Mouse (Mus musculus) liver, embryonic 11.5 days (tissue): ENCODE results near the gene Lrrc51. TPM values are rescaled to one million over a fixed set of nuclear protein-coding genes. Genes with fewer than 3 reads are reported as not detected.

Experiments
- ATAC-seq: fragments of 200-750 bp; cut with Nextera tagmentation; replicated peaks from 2 replicates; pipeline ENCODE4 v1.8.0; 2017; ENCODE audit warnings: moderate number of reproducible peaks, mild to moderate bottlenecking, moderate TSS enrichment, moderate library complexity; ENCODE audit not compliant: low FRiP score
- DNase-seq: peaks from one replicate; pipeline ENCODE4 v3.0.0-alpha.2; 2017; ENCODE audit warnings: low spot score
- H3K27ac ChIP-seq: fragments of 300-500 bp; sonication (generic); 2 replicates; pipeline ENCODE4 v1.5.1; 2014; ENCODE audit warnings: mild to moderate bottlenecking, low read depth, low read length, control low read depth
- H3K27me3 ChIP-seq: fragments of 300-500 bp; sonication (generic); replicated peaks from 2 replicates; pipeline ENCODE4 v1.6.1; 2014; ENCODE audit warnings: low read length, mixed read lengths; ENCODE audit not compliant: control insufficient read depth, insufficient read depth
- H3K36me3 ChIP-seq: fragments of 300-500 bp; sonication (generic); 2 replicates; pipeline ENCODE4 v1.6.1; 2014; ENCODE audit warnings: mild to moderate bottlenecking, low read length, moderate library complexity, mixed read lengths; ENCODE audit not compliant: control insufficient read depth, insufficient read depth
- H3K4me1 ChIP-seq: fragments of 300-500 bp; sonication (generic); replicated peaks from 2 replicates; pipeline ENCODE4 v1.6.1; 2014; ENCODE audit warnings: low read length, mixed read lengths; ENCODE audit not compliant: control insufficient read depth, insufficient read depth
- H3K4me2 ChIP-seq: fragments of 300-500 bp; sonication (generic); 2 replicates; pipeline ENCODE4 v1.6.1; 2014; ENCODE audit warnings: mild to moderate bottlenecking, control low read depth, moderate library complexity
- H3K4me3 ChIP-seq: fragments of 300-500 bp; sonication (generic); 2 replicates; pipeline ENCODE4 v1.5.1; 2014; ENCODE audit warnings: low read depth, low read length, control low read depth
- H3K9ac ChIP-seq: fragments of 300-500 bp; sonication (generic); 2 replicates; pipeline ENCODE4 v1.6.1; 2014; ENCODE audit warnings: low read depth, low read length, control low read depth
- H3K9me3 ChIP-seq: fragments of 300-500 bp; sonication (generic); 2 replicates; pipeline ENCODE4 v1.6.1; 2016; ENCODE audit warnings: low read length, inconsistent platforms, mixed read lengths; ENCODE audit not compliant: control insufficient read depth
- WGBS: fragments of 180-500 bp; shearing (Covaris S2); extraction: QIAGEN DNeasy Blood & Tissue Kit; methylation state at CpG from one replicate; pipeline ENCODE4 v1.1.7; 2014; 5-methylcytosine and 5-hydroxymethylcytosine counted together
- polyA plus RNA-seq: library from polyadenylated mRNA; unstranded; fragments of >200 nt; fragmentation: Nextera tagmentation; extraction: Ambion mirVana; gene quantifications from 2 replicates; pipeline ENCODE4 v1.2.1, GENCODE M21; 2014

The Lrrc51 gene
- polyA plus RNA-seq, 1 experiment from 2014 or later: 5.5 TPM

DNA sequence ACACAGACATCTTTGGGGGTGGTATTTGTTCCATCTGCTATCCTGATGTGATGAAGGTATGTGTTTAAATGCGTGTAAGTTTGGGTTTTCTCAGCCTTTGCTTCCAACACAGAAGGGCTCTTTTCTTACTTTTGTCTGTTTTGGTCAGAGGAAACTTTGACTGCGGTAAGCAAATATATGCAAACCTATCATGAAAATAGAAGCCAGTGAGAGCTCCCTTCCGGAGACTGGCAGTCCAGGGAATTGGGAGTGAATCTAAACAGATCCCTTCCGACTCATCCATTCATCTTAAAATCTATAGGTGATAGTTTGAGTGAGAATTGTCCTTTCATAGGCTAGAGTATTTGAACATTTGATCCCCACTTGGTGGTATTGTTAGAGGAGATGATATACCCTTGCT is 45.2 kb downstream of the Lrrc51 start:
- H3K27ac ChIP-seq: no peak overlapping the region
- 77% methylated on average over 4 of the region's 4 CpGs for WGBS
- H3K4me1 ChIP-seq: no peaks in the 10 kb centered on the region
- no peaks in the 10 kb centered on the region for H3K27me3 ChIP-seq
- H3K36me3 ChIP-seq: no peaks in the 10 kb centered on the region
- H3K9me3 ChIP-seq: no peaks in the 10 kb centered on the region
- no peak for DNase-seq
- no peak overlapping the region for H3K4me2 ChIP-seq
- H3K4me3 ChIP-seq: no peak overlapping the region
- no peak overlapping the region for H3K9ac ChIP-seq
- no peak for ATAC-seq

DNA sequence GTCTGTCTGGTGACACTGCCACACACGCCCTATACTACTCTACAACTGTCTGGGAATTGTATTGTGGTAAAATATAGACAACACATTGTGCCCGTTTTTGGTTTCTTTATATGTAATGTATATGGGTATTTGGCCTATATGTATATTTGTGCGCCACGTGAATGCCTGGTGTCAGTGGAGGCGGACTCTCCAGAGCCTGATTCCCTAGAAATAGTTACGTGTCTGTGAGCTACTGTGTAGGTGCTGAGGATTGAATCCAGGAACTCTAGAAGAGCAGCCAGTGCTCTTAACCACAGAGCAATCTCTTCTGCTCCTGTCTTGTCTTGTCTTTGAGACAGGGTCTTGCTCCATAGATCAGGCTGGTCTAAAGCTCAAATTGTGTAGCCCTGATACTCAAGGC is 47.4 kb downstream of the Lrrc51 start:
- 78% methylated on average over 6 of the region's 6 CpGs for WGBS
- no peak for DNase-seq
- no peaks in the 10 kb centered on the region for H3K27me3 ChIP-seq
- no peaks in the 10 kb centered on the region for H3K9me3 ChIP-seq
- no peak overlapping the region for H3K27ac ChIP-seq
- ATAC-seq: no peak
- H3K36me3 ChIP-seq: no peaks in the 10 kb centered on the region
- no peaks in the 10 kb centered on the region for H3K4me1 ChIP-seq
- no peak overlapping the region for H3K4me3 ChIP-seq
- H3K9ac ChIP-seq: no peak overlapping the region
- no peak overlapping the region for H3K4me2 ChIP-seq

DNA sequence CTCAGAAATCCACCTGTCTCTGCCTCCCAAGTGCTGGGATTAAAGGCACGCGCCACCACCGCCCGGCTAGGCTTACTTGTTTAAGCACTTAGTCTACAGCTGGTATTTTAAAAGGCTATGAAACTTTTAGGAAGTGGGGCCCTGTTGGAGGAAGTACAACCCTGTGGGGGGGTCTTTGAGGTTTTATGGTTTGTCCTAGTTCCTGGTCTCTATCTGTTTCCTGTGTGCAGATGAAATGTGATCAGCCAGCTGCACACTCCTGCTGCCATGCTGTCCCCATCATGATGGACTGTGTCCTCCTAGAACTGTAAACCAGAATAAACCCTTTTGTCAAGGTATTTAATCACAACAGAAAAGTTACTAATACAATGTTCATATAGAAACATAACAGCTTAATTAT is 49.5 kb downstream of the Lrrc51 start:
- H3K4me1 ChIP-seq: no peaks in the 10 kb centered on the region
- H3K4me2 ChIP-seq: no peak overlapping the region
- no peak overlapping the region for H3K4me3 ChIP-seq
- DNase-seq (no peak), ATAC-seq (no peak)
- WGBS: 97% methylated on average over 4 of the region's 4 CpGs
- no peak overlapping the region for H3K27ac ChIP-seq
- H3K9me3 ChIP-seq: no peaks in the 10 kb centered on the region
- H3K9ac ChIP-seq: no peak overlapping the region
- no peaks in the 10 kb centered on the region for H3K27me3 ChIP-seq
- H3K36me3 ChIP-seq: no peaks in the 10 kb centered on the region

DNA sequence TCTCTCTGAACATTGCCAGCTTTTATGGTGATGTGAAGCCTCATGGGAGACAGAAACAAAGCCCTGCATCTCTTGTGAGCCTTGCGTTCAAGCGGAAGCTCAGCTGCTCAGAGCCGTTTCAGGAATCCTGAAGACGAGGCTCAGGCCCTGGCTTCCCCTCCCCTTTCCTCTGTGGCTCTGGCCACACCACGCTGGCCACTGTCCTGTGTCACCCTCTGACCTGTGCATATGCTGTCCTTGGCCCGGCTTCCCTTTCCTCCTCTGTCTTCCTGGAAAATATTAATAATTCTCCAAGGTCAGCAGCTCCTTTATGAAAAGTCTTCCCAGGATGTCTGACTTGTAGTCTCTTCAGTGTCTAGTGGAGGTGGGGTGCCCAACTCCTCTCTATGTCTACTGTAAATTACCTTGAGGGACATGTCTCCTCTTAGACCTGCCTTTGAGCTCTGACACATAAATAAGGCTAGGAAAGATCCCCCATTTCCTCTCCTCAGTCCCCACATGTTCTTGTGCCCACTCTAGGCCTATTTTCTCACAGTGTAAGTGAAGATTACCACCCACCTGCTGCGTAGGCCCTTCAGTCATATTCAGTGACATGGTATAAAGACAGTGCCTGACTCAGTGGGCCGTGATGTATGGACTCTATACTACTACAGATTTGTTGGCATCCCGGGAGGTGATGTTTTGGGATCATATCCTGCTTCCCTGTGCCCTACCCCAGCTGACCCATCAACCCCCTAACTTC is 51.1 kb downstream of the Lrrc51 start:
- no peaks in the 10 kb centered on the region for H3K9me3 ChIP-seq
- H3K4me2 ChIP-seq: no peak overlapping the region
- no peak overlapping the region for H3K9ac ChIP-seq
- DNase-seq (no peak), ATAC-seq (no peak)
- H3K27me3 ChIP-seq: no peaks in the 10 kb centered on the region
- H3K4me3 ChIP-seq: no peak overlapping the region
- H3K27ac ChIP-seq: no peak overlapping the region
- no peaks in the 10 kb centered on the region for H3K4me1 ChIP-seq
- no peaks in the 10 kb centered on the region for H3K36me3 ChIP-seq
- 64% methylated on average over 9 of the region's 9 CpGs for WGBS

DNA sequence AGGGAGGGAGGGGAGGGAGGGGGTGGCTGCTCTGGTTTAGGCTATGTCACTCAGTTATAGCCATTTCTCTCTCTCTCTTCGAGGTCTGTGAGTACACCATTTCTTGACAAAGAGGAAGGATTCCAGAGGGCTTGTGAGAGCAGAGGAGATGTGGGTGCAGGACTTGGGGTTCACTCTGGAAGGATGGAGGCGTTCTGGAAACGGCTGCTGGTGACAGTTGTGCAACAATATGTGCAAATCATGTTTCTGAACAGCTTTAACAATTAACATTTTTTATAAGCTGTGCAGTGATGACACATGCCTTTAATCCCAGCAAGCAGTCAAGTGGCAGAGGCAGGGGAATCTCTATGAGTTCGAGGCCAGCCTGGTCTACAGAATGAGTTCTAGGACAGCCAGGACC is 52.8 kb downstream of the Lrrc51 start:
- Histone ChIP-seq H3K9ac (no peak overlapping the region), H3K36me3 (no peaks in the 10 kb centered on the region), H3K4me2 (no peak overlapping the region), H3K27ac (no peak overlapping the region), H3K9me3 (no peaks in the 10 kb centered on the region), H3K4me1 (no peaks in the 10 kb centered on the region), H3K4me3 (no peak overlapping the region), H3K27me3 (no peaks in the 10 kb centered on the region)
- DNase-seq: no peak
- WGBS: 69% methylated on average over 4 of the region's 4 CpGs
- ATAC-seq: no peak

DNA sequence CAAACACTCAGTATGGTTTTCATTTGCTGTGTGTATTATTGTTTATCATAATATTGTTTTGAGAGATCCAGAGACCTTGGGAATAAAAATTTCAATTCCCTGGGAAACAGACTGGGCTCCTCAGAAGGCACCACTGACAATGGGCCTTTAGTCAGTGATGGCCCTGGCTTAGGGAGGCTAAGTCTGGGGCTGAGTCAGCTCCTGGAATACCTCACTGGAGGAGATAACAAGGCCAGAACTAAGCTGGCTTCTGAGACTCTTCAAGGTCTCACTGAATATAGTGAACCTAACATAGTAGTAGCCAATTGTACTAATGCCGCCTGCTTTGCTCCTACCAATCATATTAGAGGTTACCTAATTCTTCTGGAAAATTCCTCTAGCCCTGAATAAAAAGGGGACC is 57.7 kb downstream of the Lrrc51 start:
- Histone ChIP-seq H3K4me1 (no peaks in the 10 kb centered on the region), H3K27ac (no peak overlapping the region), H3K4me2 (no peak overlapping the region), H3K9ac (no peak overlapping the region), H3K9me3 (no peaks in the 10 kb centered on the region), H3K36me3 (no peaks in the 10 kb centered on the region), H3K4me3 (no peak overlapping the region), H3K27me3 (no peaks in the 10 kb centered on the region)
- ATAC-seq (no peak), DNase-seq (no peak)
- 97% methylated on average over 1 of the region's 1 CpGs for WGBS

DNA sequence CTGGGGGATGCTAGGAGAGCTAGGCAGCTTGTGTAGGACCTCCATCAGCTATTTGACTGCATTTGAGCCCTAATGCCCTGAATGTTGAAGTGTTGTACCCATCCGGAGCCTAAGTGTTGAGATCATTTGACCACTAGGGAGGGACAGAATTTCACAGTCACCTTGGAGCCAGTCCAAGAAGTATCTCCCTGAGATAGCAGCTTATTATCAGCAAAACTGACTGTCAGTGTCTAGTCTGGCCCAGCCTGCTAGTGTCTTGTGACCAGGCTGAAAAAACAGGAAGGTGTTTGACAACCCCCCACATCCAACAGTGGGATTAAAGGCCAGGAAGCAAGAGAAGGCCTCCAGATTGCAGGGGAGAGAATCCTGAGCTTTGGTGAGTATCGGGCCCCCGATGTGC is 62.4 kb downstream of the Lrrc51 start:
- DNase-seq (no peak), ATAC-seq (no peak)

DNA sequence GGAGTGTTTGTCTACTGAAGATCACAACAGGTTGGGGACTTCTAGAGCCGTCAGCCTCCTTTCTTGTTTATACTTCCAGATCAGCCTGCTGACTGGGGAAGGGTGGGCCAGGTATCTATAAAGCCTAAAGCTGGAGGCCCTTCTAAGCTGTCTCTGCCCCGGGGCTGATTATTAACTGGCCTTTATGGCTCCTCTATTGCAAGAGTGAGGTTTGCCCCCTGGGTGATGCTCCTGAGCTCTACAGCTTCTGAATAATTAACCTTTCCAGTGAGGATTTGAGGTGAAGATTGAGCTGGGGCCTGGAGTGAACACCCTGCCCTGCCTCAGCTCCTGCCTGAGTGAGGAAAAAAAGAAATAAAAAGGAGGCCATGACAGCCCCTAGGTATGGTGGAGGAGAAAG is 63.1 kb downstream of the Lrrc51 start, which contains the start of gene Folr1:
Gene Folr1, minus strand, starts transcription at position 160 of the 400 bp plus-strand sequence.
- no peak within 1 kb of the TSS for H3K4me3 ChIP-seq
- no peak within 1 kb of the TSS for H3K9ac ChIP-seq
- no peak for ATAC-seq

More for the DNA sequence above, 62.4 kb downstream of the Lrrc51 start:
- 59% methylated on average over 3 of the region's 3 CpGs for WGBS
- no peak overlapping the region for H3K4me3 ChIP-seq
- H3K9me3 ChIP-seq: no peaks in the 10 kb centered on the region
- H3K27ac ChIP-seq: no peak overlapping the region
- no peak overlapping the region for H3K9ac ChIP-seq
- no peaks in the 10 kb centered on the region for H3K4me1 ChIP-seq
- H3K27me3 ChIP-seq: no peaks in the 10 kb centered on the region
- H3K36me3 ChIP-seq: no peaks in the 10 kb centered on the region
- H3K4me2 ChIP-seq: no peak overlapping the region

DNA sequence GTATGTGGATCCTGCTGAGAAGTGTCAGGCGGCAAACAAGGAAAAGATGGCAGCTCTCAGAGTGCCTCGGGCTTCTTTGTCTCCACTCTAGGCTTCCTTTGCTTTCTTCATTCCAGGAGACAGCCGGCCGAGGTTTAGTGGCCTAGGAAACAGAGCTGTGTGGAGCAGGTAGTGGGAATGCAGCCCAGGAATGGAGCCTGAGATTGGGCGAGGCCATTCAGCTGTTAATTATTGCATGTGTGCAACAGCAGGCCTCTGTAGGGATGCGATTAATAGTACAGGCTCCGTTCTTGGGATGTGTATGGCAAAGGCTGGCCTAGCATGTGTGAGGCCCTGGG is 64.6 kb downstream of the Lrrc51 start:
- ATAC-seq (no peak), DNase-seq (no peak)
- Histone ChIP-seq H3K9ac (no peak overlapping the region), H3K27me3 (no peaks in the 10 kb centered on the region), H3K27ac (no peak overlapping the region), H3K4me3 (no peak overlapping the region), H3K4me2 (no peak overlapping the region), H3K4me1 (no peaks in the 10 kb centered on the region), H3K9me3 (no peaks in the 10 kb centered on the region), H3K36me3 (no peaks in the 10 kb centered on the region)
- 72% methylated on average over 7 of the region's 7 CpGs for WGBS

More for the DNA sequence above, 63.1 kb downstream of the Lrrc51 start, which contains the start of gene Folr1:
- 62% methylated on average over 2 of the region's 2 CpGs for WGBS
- Histone ChIP-seq H3K27ac (no peak within 1 kb of the TSS), H3K4me2 (no peak within 1 kb of the TSS), H3K36me3 (no peaks in the 10 kb centered on the region), H3K27me3 (no peaks in the 10 kb centered on the region), H3K4me1 (no peaks in the 10 kb centered on the region), H3K9me3 (no peaks in the 10 kb centered on the region)
- DNase-seq: no peak
